Mouse (Mus musculus): ENCODE measurements around the gene Znrf1. TPM values are rescaled to one million over a fixed set of nuclear protein-coding genes. Genes with fewer than 3 reads are reported as not detected.

Znrf1 gene
- total and polyA plus RNA-seq, 3 experiments: 9.3 to 21.2 (median 9.5) TPM

DNA sequence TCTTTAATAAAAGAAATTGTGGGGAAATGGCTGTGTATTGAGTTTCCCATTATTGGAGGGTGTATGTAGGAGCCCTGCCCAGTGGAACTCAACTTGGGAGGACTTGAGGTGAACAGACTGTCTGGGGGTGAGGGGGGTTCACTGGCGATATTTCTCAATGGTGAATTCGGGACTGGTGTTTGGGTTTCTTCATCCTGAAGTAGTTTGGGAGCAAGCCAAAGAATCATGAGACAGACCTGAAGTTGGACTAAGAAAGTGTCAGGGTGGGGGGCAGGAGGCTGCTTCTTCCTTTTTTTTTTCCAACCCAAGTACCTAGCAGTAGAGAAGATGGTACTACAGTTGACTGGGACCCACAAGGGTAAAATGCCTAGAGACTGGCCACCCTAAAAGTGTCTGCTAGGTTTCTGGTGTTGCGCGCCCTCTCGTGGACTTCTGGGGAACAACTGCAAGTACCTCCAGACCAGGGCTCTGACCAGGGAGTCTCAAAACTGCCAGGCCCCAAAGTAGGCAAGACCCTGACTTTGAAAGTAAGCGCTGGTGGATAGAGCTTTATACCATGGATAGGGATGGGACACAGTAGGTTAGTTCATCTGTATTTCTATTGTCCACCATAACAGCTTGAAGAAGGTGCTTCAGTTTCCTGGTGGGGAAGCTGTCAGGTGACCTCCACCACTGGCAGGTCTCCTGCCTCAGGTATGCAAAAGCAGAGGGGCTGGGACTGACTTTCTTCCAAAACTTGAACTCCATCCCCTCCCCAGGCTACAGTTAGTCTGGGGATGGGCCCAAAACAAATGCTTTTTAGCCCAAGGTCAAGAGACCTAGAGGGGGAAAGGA is 90.0 kb downstream of the Znrf1 start (continued):
- TF ChIP-seq PAX5 (IDR thresholded peaks at IDR 0.05; ENCODE audit: low read length): no peak
- peak; percentile 88 for TF ChIP-seq RAD21 (IDR thresholded peaks at IDR 0.05; ENCODE audit: low read depth, low read length)

DNA sequence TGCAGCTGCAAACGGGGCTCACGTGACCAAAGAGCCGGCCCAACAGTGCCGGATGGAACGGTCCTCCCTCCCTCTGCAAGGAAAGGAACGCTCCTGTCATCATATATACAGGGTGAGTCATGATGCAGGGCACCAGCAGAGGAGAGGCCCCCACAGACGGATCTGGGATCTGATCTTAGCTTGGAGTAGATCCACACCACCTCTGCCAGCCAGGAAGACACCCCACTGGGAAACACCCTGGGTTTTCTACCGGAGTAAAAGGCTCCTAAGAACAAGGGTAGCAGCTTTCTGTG is 90.6 kb downstream of the Znrf1 start:
- DNase-seq (ENCODE audit: extremely low read depth): no peak
- Histone ChIP-seq H3K9ac (ENCODE audit: insufficient read depth, low read depth) (no peak overlapping the region), H3K4me3 (replicated peaks in 1 of 3; ENCODE audit: low read depth in 2 of 3, low read length in 2 of 3, poor library complexity in 1 of 3) (no peak overlapping the region), H3K4me2 (ENCODE audit: insufficient read depth, low read depth, poor library complexity, severe bottlenecking) (no peak overlapping the region), H3K79me2 (replicated peaks; ENCODE audit: control insufficient read depth, extremely low read depth, insufficient read depth, poor library complexity, severe bottlenecking) (no peaks in the 10 kb centered on the region), H3K9me3 (replicated peaks; ENCODE audit: low read length) (no peaks in the 10 kb centered on the region), H3K4me1 (ENCODE audit: control insufficient read depth in 1 of 2, insufficient read depth in 2 of 2) (peaks cover 0 to 26% of the 10 kb centered on the region in 2 experiments; a peak in 2 of 4 replicates), H3K27ac (ENCODE audit: insufficient read depth, low read depth) (no peak overlapping the region), H3K27me3 (replicated peaks) (no peaks in the 10 kb centered on the region), H3K36me3 (replicated peaks in 1 of 2; ENCODE audit: control insufficient read depth in 1 of 2, insufficient read depth in 1 of 2, low read length in 1 of 2) (peaks cover 0 to 18% of the 10 kb centered on the region in 2 experiments)
- dilution Hi-C loops (cut with MboI; ENCODE audit: extremely low pct_ligation_motif_present, extremely low pct_unique_long_range_greater_than_20kb, low sequenced_read_pairs): no loop called here
- in situ Hi-C loops (cut with MboI; ENCODE audit: low pct_ligation_motif_present, low pct_unique_long_range_greater_than_20kb, low sequenced_read_pairs): loop anchor here (5.0 to 10.0 kb wide), 2 partner anchors 94 to 282 kb away; no protein-coding TSS in a partner anchor
- TF ChIP-seq ZNF384 (IDR thresholded peaks at IDR 0.05; ENCODE audit: low read depth, low read length) (no peak), USF1 (IDR thresholded peaks at IDR 0.05; ENCODE audit: low read depth, low read length) (no peak), ZMIZ1 (IDR thresholded peaks at IDR 0.05; ENCODE audit: low read depth, low read length) (no peak), ELF1 (IDR thresholded peaks at IDR 0.05; ENCODE audit: low read depth, low read length) (no peak), KAT2A (IDR thresholded peaks at IDR 0.05; ENCODE audit: insufficient replicate concordance, low read length) (no peak), CTCF (conservative IDR thresholded peaks at IDR 0.05 in 1 of 2, IDR thresholded peaks at IDR 0.05 in 1 of 2; ENCODE audit: low read depth in 2 of 2, low read length in 2 of 2) (no peak)

DNA sequence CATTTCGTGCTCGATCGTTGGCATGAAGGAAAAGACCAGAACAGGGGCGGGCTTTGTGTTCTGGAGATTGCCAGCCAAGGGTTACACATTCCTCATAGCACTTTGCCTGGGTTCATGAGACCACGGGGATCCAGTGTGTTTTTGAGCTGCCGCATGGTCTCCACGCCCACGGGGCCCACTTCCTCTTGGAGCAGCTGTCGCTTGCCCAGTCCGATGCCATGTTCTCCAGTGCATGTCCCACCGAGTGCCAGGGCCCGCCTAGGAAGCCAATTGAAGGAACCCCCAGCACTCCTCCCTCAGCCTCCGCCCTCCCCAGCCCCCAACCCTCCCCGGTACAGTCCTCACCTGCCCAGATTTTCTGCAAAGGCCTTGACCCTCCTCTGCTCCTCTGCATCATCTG is 91.0 kb downstream of the Znrf1 start:
- in situ Hi-C loops (cut with MboI; ENCODE audit: low pct_ligation_motif_present, low pct_unique_long_range_greater_than_20kb, low sequenced_read_pairs) (loop anchor here (5.0 to 10.0 kb wide), 2 partner anchors 95 to 282 kb away; no protein-coding TSS in a partner anchor), dilution Hi-C loops (cut with MboI; ENCODE audit: extremely low pct_ligation_motif_present, extremely low pct_unique_long_range_greater_than_20kb, low sequenced_read_pairs) (no loop called here)
- no peak overlapping the region for H3K27ac ChIP-seq (ENCODE audit: insufficient read depth, low read depth)
- H3K9me3 ChIP-seq (replicated peaks; ENCODE audit: low read length): no peaks in the 10 kb centered on the region
- peaks cover 0 to 13% of the 10 kb centered on the region in 2 experiments for H3K36me3 ChIP-seq (replicated peaks in 1 of 2; ENCODE audit: control insufficient read depth in 1 of 2, insufficient read depth in 1 of 2, low read length in 1 of 2)
- H3K4me1 ChIP-seq (ENCODE audit: control insufficient read depth in 1 of 2, insufficient read depth in 2 of 2): peaks cover 0 to 26% of the 10 kb centered on the region in 2 experiments; a peak in 2 of 4 replicates
- no peaks in the 10 kb centered on the region for H3K27me3 ChIP-seq (replicated peaks)
- TF ChIP-seq KAT2A (IDR thresholded peaks at IDR 0.05; ENCODE audit: insufficient replicate concordance, low read length) (no peak), POLR2AphosphoS2 (IDR thresholded peaks at IDR 0.05; ENCODE audit: low read depth, low read length) (no peak), RAD21 (IDR thresholded peaks at IDR 0.05; ENCODE audit: low read depth, low read length) (no peak), MEF2A (IDR thresholded peaks at IDR 0.05; ENCODE audit: borderline replicate concordance, low read depth, low read length) (no peak), CHD2 (IDR thresholded peaks at IDR 0.05; ENCODE audit: low read length) (no peak), MAFK (IDR thresholded peaks at IDR 0.05; ENCODE audit: insufficient replicate concordance, low read length) (no peak), USF1 (IDR thresholded peaks at IDR 0.05; ENCODE audit: low read depth, low read length) (no peak), CHD1 (IDR thresholded peaks at IDR 0.05; ENCODE audit: low read depth, low read length) (no peak), GABPA (IDR thresholded peaks at IDR 0.05; ENCODE audit: insufficient replicate concordance, low read depth, low read length) (no peak), MXI1 (IDR thresholded peaks at IDR 0.05; ENCODE audit: low read depth, low read length) (no peak), ELF1 (IDR thresholded peaks at IDR 0.05; ENCODE audit: low read depth, low read length) (no peak), ETS1 (conservative IDR thresholded peaks at IDR 0.05; ENCODE audit: low read depth, low read length) (no peak), ZMIZ1 (IDR thresholded peaks at IDR 0.05; ENCODE audit: low read depth, low read length) (no peak), SMC3 (IDR thresholded peaks at IDR 0.05; ENCODE audit: low read depth, low read length) (no peak), MYC (IDR thresholded peaks at IDR 0.05; ENCODE audit: low read depth, low read length) (no peak)
- H3K9ac ChIP-seq (ENCODE audit: insufficient read depth, low read depth): no peak overlapping the region
- no peak overlapping the region for H3K4me3 ChIP-seq (replicated peaks in 1 of 3; ENCODE audit: low read depth in 2 of 3, low read length in 2 of 3, poor library complexity in 1 of 3)
- H3K79me2 ChIP-seq (replicated peaks; ENCODE audit: control insufficient read depth, extremely low read depth, insufficient read depth, poor library complexity, severe bottlenecking): no peaks in the 10 kb centered on the region
- no peak for DNase-seq (ENCODE audit: extremely low read depth)
- H3K4me2 ChIP-seq (ENCODE audit: insufficient read depth, low read depth, poor library complexity, severe bottlenecking): no peak overlapping the region
